Mouse (Mus musculus) neural tube, embryonic 14.5 days (tissue): ENCODE measurements at regions not wholly inside any gene's neighbourhood (a gene's known extent, or its start where the extent isn't known, plus 50 kb on each side); places are given as distances from the start of the nearest gene placed in this dataset.

Experiments
- ATAC-seq: fragments of 200-750 bp; cut with Nextera tagmentation; 2 replicates; pipeline ENCODE4 v1.8.0; 2017; ENCODE audit warnings: low read depth, mild to moderate bottlenecking, moderate TSS enrichment, moderate library complexity
- H3K27ac ChIP-seq: fragments of 300-500 bp; sonication (generic); 2 replicates; pipeline ENCODE4 v1.5.1; 2014; ENCODE audit warnings: low read depth, mild to moderate bottlenecking, control low read depth, low read length, moderate library complexity, mixed read lengths
- H3K27me3 ChIP-seq: fragments of 300-500 bp; sonication (generic); 2 replicates; pipeline ENCODE4 v1.6.1; 2014; ENCODE audit warnings: low read length; ENCODE audit not compliant: control insufficient read depth, insufficient read depth
- H3K36me3 ChIP-seq: fragments of 300-500 bp; sonication (generic); 2 replicates; pipeline ENCODE4 v1.6.1; 2014; ENCODE audit warnings: low read length, mixed read lengths; ENCODE audit not compliant: control insufficient read depth, insufficient read depth
- H3K4me1 ChIP-seq: fragments of 300-500 bp; sonication (generic); 2 replicates; pipeline ENCODE4 v1.6.1; 2014; ENCODE audit warnings: low read length; ENCODE audit not compliant: control insufficient read depth, insufficient read depth
- H3K4me2 ChIP-seq: fragments of 300-500 bp; sonication (generic); 2 replicates; pipeline ENCODE4 v1.6.1; 2014; ENCODE audit warnings: mild to moderate bottlenecking, low read depth, low read length, control low read depth
- H3K4me3 ChIP-seq: fragments of 300-500 bp; sonication (generic); 2 replicates; pipeline ENCODE4 v1.5.1; 2014; ENCODE audit warnings: low read depth, low read length, control low read depth, mixed read lengths
- H3K9ac ChIP-seq: fragments of 300-500 bp; sonication (generic); replicated peaks from 2 replicates; pipeline ENCODE4 v1.6.1; 2014; ENCODE audit warnings: low read depth, mild to moderate bottlenecking, control low read depth, low read length, mixed read lengths
- H3K9me3 ChIP-seq: fragments of 300-500 bp; sonication (generic); 2 replicates; pipeline ENCODE4 v1.6.1; 2016; ENCODE audit warnings: low read length; ENCODE audit not compliant: control insufficient read depth
- WGBS: fragments of 180-500 bp; shearing (Covaris S2); extraction: QIAGEN DNeasy Blood & Tissue Kit; methylation state at CpG from one replicate; pipeline ENCODE4 v1.1.7; 2014; 5-methylcytosine and 5-hydroxymethylcytosine counted together

DNA sequence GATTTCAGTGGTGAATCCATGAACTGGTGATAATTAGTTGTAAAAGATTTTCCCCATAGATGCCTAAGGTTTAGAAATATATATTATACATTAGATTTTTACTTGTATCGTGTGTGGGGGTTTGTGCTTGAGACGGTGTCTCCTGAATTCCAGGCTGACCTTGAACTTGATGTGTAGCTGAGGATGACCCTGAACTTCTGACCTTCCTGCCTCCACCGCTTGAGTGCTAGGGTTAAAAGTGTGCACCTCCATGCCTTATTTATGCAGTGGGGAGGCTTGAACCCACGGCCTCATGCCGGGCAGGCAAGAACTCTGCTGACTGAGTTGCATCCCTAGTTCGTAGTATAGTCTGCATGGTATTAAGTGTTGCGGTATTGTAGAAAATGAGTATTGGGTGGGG lies 69.3 kb upstream of the Arid5b start:
- no peak overlapping the region for H3K4me2 ChIP-seq
- no peak overlapping the region for H3K4me3 ChIP-seq
- ATAC-seq = no peak
- no peaks in the 10 kb centered on the region for H3K9me3 ChIP-seq
- no peak overlapping the region for H3K9ac ChIP-seq
- H3K27ac ChIP-seq = no peak overlapping the region
- no peaks in the 10 kb centered on the region for H3K36me3 ChIP-seq
- WGBS = 94% methylated on average over 7 of the region's 7 CpGs
- H3K27me3 ChIP-seq = no peaks in the 10 kb centered on the region
- no peaks in the 10 kb centered on the region for H3K4me1 ChIP-seq

DNA sequence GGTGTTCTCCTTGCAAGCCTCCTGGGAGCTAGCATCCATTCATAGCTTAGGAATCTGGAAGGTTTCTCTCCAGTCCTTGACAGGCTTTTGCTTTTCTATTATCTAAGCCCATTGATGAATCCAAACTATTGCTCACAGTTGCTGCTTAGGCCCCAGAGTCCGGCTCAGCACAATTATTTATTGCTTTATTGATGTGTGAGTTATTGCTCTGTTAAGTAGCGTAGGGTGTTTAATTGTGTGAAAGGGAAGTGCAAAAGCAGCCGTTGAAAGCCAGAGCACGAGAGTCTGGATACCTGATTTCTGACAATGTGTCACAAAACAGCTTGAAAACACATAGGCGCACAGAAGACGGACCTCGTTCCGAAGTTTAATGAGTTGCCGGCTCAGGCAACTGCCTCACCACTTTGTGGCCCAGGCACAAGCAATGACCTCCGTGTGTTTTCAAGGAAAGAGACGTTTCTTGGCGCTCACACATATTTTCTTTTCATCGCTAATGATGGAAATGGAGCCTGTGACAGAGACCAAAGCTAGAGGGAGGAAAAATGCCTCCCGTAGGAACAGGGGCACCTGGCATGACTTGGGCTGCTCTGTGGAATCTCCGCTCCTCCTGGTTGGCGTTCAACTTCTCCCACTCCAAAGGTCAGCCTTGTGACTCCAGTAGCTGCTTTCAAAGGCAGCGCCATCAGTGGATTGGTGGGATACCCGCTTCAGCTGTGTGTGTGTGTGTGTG lies 66.6 kb upstream of the Arid5b start:
- WGBS = 30% methylated on average over 18 of the region's 18 CpGs
- ATAC-seq = no peak
- no peak overlapping the region for H3K27ac ChIP-seq

DNA sequence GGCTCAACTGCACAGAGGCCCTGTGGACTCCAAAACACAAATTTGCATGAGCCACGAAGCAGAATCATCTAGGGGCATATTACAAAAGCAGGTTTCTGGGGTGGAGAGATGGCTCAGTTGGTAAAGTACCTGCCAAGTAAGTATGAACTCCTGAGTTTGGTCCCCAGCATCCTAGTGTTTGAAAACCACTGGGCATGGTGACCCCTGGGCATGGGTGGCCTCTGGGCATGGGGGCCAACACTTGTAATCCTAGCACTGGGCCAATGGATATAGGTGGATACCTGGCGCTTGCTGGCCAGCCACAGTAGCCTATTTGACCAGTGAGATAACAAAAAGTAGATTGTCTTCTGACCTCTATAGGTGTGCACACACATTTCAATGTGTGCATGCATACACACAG lies 65.7 kb upstream of the Arid5b start:
- no peaks in the 10 kb centered on the region for H3K4me1 ChIP-seq
- ATAC-seq = no peak
- 95% methylated on average over 2 of the region's 2 CpGs for WGBS

More for the DNA sequence above, 66.6 kb upstream of the Arid5b start:
- no peak overlapping the region for H3K4me3 ChIP-seq
- no peak overlapping the region for H3K9ac ChIP-seq
- no peaks in the 10 kb centered on the region for H3K9me3 ChIP-seq
- no peaks in the 10 kb centered on the region for H3K4me1 ChIP-seq
- no peaks in the 10 kb centered on the region for H3K36me3 ChIP-seq
- H3K4me2 ChIP-seq = no peak overlapping the region
- no peaks in the 10 kb centered on the region for H3K27me3 ChIP-seq

DNA sequence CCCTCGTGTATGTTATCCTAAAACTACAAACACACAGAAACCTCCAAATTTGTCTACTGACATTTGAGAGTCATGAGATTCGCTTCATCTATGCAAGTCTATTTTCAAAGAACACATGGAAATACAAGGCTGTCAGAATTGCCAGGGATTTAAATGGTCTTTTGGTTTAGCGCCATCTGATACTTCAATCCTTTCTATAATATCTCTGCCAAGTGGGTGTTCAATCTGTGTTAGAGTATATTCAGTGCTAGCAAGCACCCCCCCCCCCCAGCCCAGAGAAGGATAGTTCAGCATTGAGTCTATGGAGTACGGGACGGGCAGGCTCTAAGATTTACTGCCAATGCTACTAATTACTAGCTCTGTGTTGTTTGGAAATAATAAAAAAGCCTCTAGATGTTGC lies 55.5 kb upstream of the Arid5b start:
- no peaks in the 10 kb centered on the region for H3K9me3 ChIP-seq
- no peak overlapping the region for H3K9ac ChIP-seq
- no peak for ATAC-seq
- H3K4me3 ChIP-seq = no peak overlapping the region
- H3K27me3 ChIP-seq = no peaks in the 10 kb centered on the region
- WGBS = 84% methylated on average over 5 of the region's 5 CpGs
- H3K4me1 ChIP-seq = no peaks in the 10 kb centered on the region
- H3K27ac ChIP-seq = no peak overlapping the region
- H3K4me2 ChIP-seq = no peak overlapping the region
- H3K36me3 ChIP-seq = no peaks in the 10 kb centered on the region

More for the DNA sequence above, 65.7 kb upstream of the Arid5b start:
- Histone ChIP-seq H3K27me3 (no peaks in the 10 kb centered on the region), H3K9me3 (no peaks in the 10 kb centered on the region), H3K36me3 (no peaks in the 10 kb centered on the region), H3K9ac (no peak overlapping the region), H3K27ac (no peak overlapping the region), H3K4me2 (no peak overlapping the region), H3K4me3 (no peak overlapping the region)
